Comparison of ENCODE assay signal across 20 mouse cellular contexts in the genomic region with DNA sequence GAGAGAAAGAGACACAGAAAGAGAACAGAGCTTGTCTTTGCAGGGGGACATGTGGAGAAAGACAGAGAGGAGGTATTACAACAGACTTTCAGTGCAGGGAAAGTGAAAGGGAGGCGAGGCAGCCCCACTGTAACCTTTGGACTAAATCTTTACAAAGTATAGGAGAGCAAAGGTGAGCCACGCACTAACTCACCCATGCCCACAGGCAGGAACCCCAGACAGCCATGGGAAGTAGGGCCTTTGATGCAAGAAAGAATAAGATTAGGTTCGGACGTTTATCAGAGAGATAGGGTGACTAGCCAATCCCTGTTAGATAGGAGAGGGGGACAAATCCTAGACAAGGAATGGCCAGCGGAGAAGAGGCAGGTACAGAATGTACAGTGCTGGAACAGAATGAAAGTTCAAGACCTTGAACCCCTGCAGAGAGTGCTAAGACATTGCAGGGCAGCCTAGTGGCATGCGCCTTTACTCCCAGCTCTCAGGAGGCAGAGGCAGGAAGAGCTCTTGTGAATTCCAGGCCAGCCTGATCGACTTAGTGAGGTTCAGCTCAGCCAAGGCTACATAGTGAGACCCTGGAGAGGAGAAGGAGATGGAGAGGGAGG. TPM values are rescaled to one million over a fixed set of nuclear protein-coding genes. Genes with fewer than 3 reads are reported as not detected.
A peak's percentile ranks its signal among the peaks of the same experiment; 100 is the strongest.
DNase-seq lines count a peak whose midpoint lies in the region; ATAC-seq and TF ChIP-seq lines count a peak whose summit lies in the region.
"Had no signal": no experiment of that assay in that cellular context is flagged by ENCODE, and none has a peak within 500 bp of the region (broad histone marks: within the 10 kb centered on the region; RNA-seq: fewer than 3 reads in every experiment).

No protein-coding gene starts in this region.

- no peak for DNase-seq in kidney, postnatal 0 days (ENCODE audit: low spot score)
- DNase-seq in kidney, adult 18-20 months = no peak
- no peak for DNase-seq in liver, embryonic 13.5 days
- DNase-seq in stomach, postnatal 0 days (ENCODE audit: low spot score) = peak; percentile 70
- no peak for DNase-seq in cerebellum, adult 2 months
- DNase-seq in adrenal gland, adult 2 months = no peak
- DNase-seq: cerebellum, adult 9-11 months; lung, postnatal 36 days; spleen, adult 18-20 months had no signal

- H3K36me3 ChIP-seq in kidney, postnatal 0 days (ENCODE audit: insufficient read depth, low read length) = no peaks in the 10 kb centered on the region
- H3K36me3 ChIP-seq in intestine, embryonic 15.5 days = no peaks in the 10 kb centered on the region
- no peaks in the 10 kb centered on the region for H3K36me3 ChIP-seq in liver, embryonic 13.5 days
- no peaks in the 10 kb centered on the region for H3K36me3 ChIP-seq in stomach, postnatal 0 days (ENCODE audit: control insufficient read depth, insufficient read depth, low read length)
- H3K36me3 ChIP-seq: hindbrain, embryonic 15.5 days; neural tube, embryonic 13.5 days had no signal

- TF ChIP-seq POLR2A in cerebellum, adult 2 months (IDR thresholded peaks at IDR 0.05; ENCODE audit: borderline replicate concordance, insufficient read depth, low read length) = no peak

- 81% methylated on average over 7 of the region's 7 CpGs for WGBS in kidney, postnatal 0 days
- WGBS in intestine, embryonic 15.5 days = 66% methylated on average over 7 of the region's 7 CpGs
- 48% methylated on average over 7 of the region's 7 CpGs for WGBS in liver, embryonic 13.5 days (ENCODE audit: insufficient replicate concordance)
- 70% methylated on average over 7 of the region's 7 CpGs for WGBS in stomach, postnatal 0 days
- WGBS in cerebellum, adult 2 months = 82% methylated on average over 7 of the region's 7 CpGs

- H3K4me2 ChIP-seq in kidney, postnatal 0 days (ENCODE audit: low read length) = no peak overlapping the region
- H3K4me2 ChIP-seq in intestine, embryonic 15.5 days (replicated peaks) = no peak overlapping the region; the same call in 1 of the 2 replicates
- H3K4me2 ChIP-seq in liver, embryonic 13.5 days = no peak overlapping the region
- H3K4me2 ChIP-seq in stomach, postnatal 0 days (replicated peaks; ENCODE audit: low read depth) = no peak overlapping the region
- H3K4me2 ChIP-seq: hindbrain, embryonic 15.5 days; midbrain, embryonic 11.5 days; neural tube, embryonic 13.5 days had no signal

- no peaks in the 10 kb centered on the region for H3K9me3 ChIP-seq in kidney, postnatal 0 days (replicated peaks; ENCODE audit: low read length)
- H3K9me3 ChIP-seq in intestine, embryonic 15.5 days = no peaks in the 10 kb centered on the region
- no peaks in the 10 kb centered on the region for H3K9me3 ChIP-seq in liver, embryonic 13.5 days (replicated peaks)
- no peaks in the 10 kb centered on the region for H3K9me3 ChIP-seq in stomach, postnatal 0 days (ENCODE audit: control insufficient read depth, low read length)
- H3K9me3 ChIP-seq: hindbrain, embryonic 15.5 days; neural tube, embryonic 13.5 days had no signal

- no peak for TF ChIP-seq EP300 in stomach, postnatal 0 days (optimal IDR thresholded peaks at IDR 0.05)

- no peaks in the 10 kb centered on the region for H3K4me1 ChIP-seq in kidney, postnatal 0 days (replicated peaks; ENCODE audit: insufficient read depth, low read length)
- H3K4me1 ChIP-seq in intestine, embryonic 15.5 days (replicated peaks) = peaks cover 5% of the 10 kb centered on the region; the same call in 1 of the 2 replicates
- peaks cover 15% of the 10 kb centered on the region; the same call in 1 of the 2 replicates for H3K4me1 ChIP-seq in liver, embryonic 13.5 days (replicated peaks)
- no peaks in the 10 kb centered on the region for H3K4me1 ChIP-seq in stomach, postnatal 0 days (replicated peaks; ENCODE audit: control insufficient read depth, insufficient read depth)
- no peaks in the 10 kb centered on the region for H3K4me1 ChIP-seq in cerebellum, adult 2 months (ENCODE audit: control insufficient read depth, insufficient read depth, low read length)
- H3K4me1 ChIP-seq: hindbrain, embryonic 15.5 days had no signal

- TF ChIP-seq CTCF in kidney, postnatal 0 days (IDR thresholded peaks at IDR 0.05; ENCODE audit: low read depth) = no peak
- no peak for TF ChIP-seq CTCF in stomach, postnatal 0 days (IDR thresholded peaks at IDR 0.05; ENCODE audit: low read depth)
- no peak for TF ChIP-seq CTCF in cerebellum, adult 2 months (IDR thresholded peaks at IDR 0.05; ENCODE audit: borderline replicate concordance, insufficient read depth, low read depth, low read length)

- no peak overlapping the region for H3K27ac ChIP-seq in kidney, postnatal 0 days
- H3K27ac ChIP-seq in intestine, embryonic 15.5 days = no peak overlapping the region
- H3K27ac ChIP-seq in liver, embryonic 13.5 days = peak overlapping the region; percentile 72
- peak overlapping the region; percentile 71 for H3K27ac ChIP-seq in stomach, postnatal 0 days (replicated peaks)
- no peak overlapping the region for H3K27ac ChIP-seq in cerebellum, adult 2 months (ENCODE audit: insufficient read depth, low read length)
- H3K27ac ChIP-seq: hindbrain, embryonic 15.5 days; neural tube, embryonic 13.5 days had no signal

- H3K9ac ChIP-seq in kidney, postnatal 0 days (ENCODE audit: low read depth, low read length) = no peak overlapping the region
- no peak overlapping the region for H3K9ac ChIP-seq in intestine, embryonic 15.5 days
- H3K9ac ChIP-seq in liver, embryonic 13.5 days = no peak overlapping the region
- no peak overlapping the region for H3K9ac ChIP-seq in stomach, postnatal 0 days (ENCODE audit: low read length)
- H3K9ac ChIP-seq: hindbrain, embryonic 15.5 days; neural tube, embryonic 13.5 days had no signal

- no peak overlapping the region for H3K4me3 ChIP-seq in kidney, postnatal 0 days (replicated peaks; ENCODE audit: low read depth, low read length)
- no peak overlapping the region for H3K4me3 ChIP-seq in intestine, embryonic 15.5 days (replicated peaks)
- H3K4me3 ChIP-seq in liver, embryonic 13.5 days (replicated peaks) = no peak overlapping the region
- H3K4me3 ChIP-seq in stomach, postnatal 0 days (ENCODE audit: low read depth, low read length) = no peak overlapping the region
- no peak overlapping the region for H3K4me3 ChIP-seq in cerebellum, adult 2 months (replicated peaks; ENCODE audit: insufficient read depth, low read depth, low read length)
- H3K4me3 ChIP-seq: erythroblast, embryonic 14.5 days; hindbrain, embryonic 15.5 days; neural tube, embryonic 13.5 days had no signal

- H3K27me3 ChIP-seq in kidney, postnatal 0 days (ENCODE audit: insufficient read depth, low read length) = no peaks in the 10 kb centered on the region
- H3K27me3 ChIP-seq in intestine, embryonic 15.5 days (replicated peaks) = no peaks in the 10 kb centered on the region
- H3K27me3 ChIP-seq in liver, embryonic 13.5 days = no peaks in the 10 kb centered on the region
- H3K27me3 ChIP-seq in stomach, postnatal 0 days (ENCODE audit: control insufficient read depth, insufficient read depth, low read length) = no peaks in the 10 kb centered on the region
- no peaks in the 10 kb centered on the region for H3K27me3 ChIP-seq in cerebellum, adult 2 months (ENCODE audit: control insufficient read depth, insufficient read depth, low read length)
- H3K27me3 ChIP-seq: hindbrain, embryonic 15.5 days; neural tube, embryonic 13.5 days had no signal

- ATAC-seq in kidney, postnatal 0 days (replicated peaks; ENCODE audit: low FRiP score, low read depth) = peak; percentile 73
- peak; percentile 94 for ATAC-seq in intestine, embryonic 15.5 days
- peak; percentile 60 for ATAC-seq in liver, embryonic 13.5 days (ENCODE audit: low read depth)
- peak; percentile 89 for ATAC-seq in stomach, postnatal 0 days (ENCODE audit: low FRiP score, low TSS enrichment)
- ATAC-seq: CD4-positive, CD25-positive, alpha-beta regulatory T cell, adult 4 months had no signal

RNA-seq across cellular contexts. Expression of a gene that starts 12.0 kb away (rescaled TPM):
- 0.26 and 0.45 TPM in 2 replicates for polyA plus RNA-seq in kidney, postnatal 0 days (2015; fragmentation: Nextera tagmentation; extraction: Ambion mirVana)
- 12.1 and 13.1 TPM in 2 replicates for polyA plus RNA-seq in intestine, embryonic 15.5 days (2015; fragmentation: Nextera tagmentation; extraction: Ambion mirVana)
- polyA plus RNA-seq in liver, embryonic 13.5 days (2015; fragmentation: Nextera tagmentation; extraction: Ambion mirVana) = 2.6 and 2.8 TPM in 2 replicates
- 10.6 and 13.6 TPM in 2 replicates for polyA plus RNA-seq in stomach, postnatal 0 days (2015; fragmentation: Nextera tagmentation; extraction: Ambion mirVana)
- 0.05 TPM in 1 of 2 replicates, not detected in the other for polyA plus RNA-seq in cerebellum, adult 2 months (2012; rRNA removed)
- total RNA-seq in adrenal gland, adult 2 months (2021) = under 1 TPM in 1 of 2 experiments, not detected in 1; 0.20 TPM
- not detected in 2 replicates for polyA plus RNA-seq in adrenal gland, adult 2 months (2012; rRNA removed)
- total RNA-seq: layer of hippocampus, adult 18-20 months; left cerebral cortex, adult 18-20 months had no signal
- polyA plus RNA-seq: brain, embryonic 14.5 days; CD4-positive, CD25-positive, alpha-beta regulatory T cell, adult 4 months; erythroblast, embryonic 14.5 days; frontal cortex, adult 2 months; heart, embryonic 14.5 days; hindbrain, embryonic 15.5 days; midbrain, embryonic 11.5 days had no signal

RNA-seq across cellular contexts. Expression of a gene that starts 59.3 kb away (rescaled TPM):
- 0.14 and 0.21 TPM in 2 replicates for polyA plus RNA-seq in kidney, postnatal 0 days (2015; fragmentation: Nextera tagmentation; extraction: Ambion mirVana)
- polyA plus RNA-seq in intestine, embryonic 15.5 days (2015; fragmentation: Nextera tagmentation; extraction: Ambion mirVana) = 0.08 and 0.18 TPM in 2 replicates
- 0.05 TPM in 1 of 2 replicates, not detected in the other for polyA plus RNA-seq in liver, embryonic 13.5 days (2015; fragmentation: Nextera tagmentation; extraction: Ambion mirVana)
- polyA plus RNA-seq in stomach, postnatal 0 days (2015; fragmentation: Nextera tagmentation; extraction: Ambion mirVana) = 0.27 and 0.44 TPM in 2 replicates
- polyA plus RNA-seq in cerebellum, adult 2 months (2012; rRNA removed) = 0.39 and 0.78 TPM in 2 replicates
- total RNA-seq in adrenal gland, adult 2 months (2021) = under 1 TPM; 0.37 to 0.97 TPM
- 0.04 TPM in 1 of 2 replicates, not detected in the other for polyA plus RNA-seq in adrenal gland, adult 2 months (2012; rRNA removed)
- polyA plus RNA-seq: erythroblast, embryonic 14.5 days; heart, embryonic 14.5 days had no signal

Comparison
In these comparisons a context has a peak if more than half of its experiments do, and no peak if none do; other contexts are left out.
1. H3K27ac ChIP-seq: peak in liver, embryonic 13.5 days (single experiment) and stomach, postnatal 0 days (single experiment); none in kidney, postnatal 0 days (single experiment), intestine, embryonic 15.5 days (single experiment) and cerebellum, adult 2 months (single experiment).
2. Peak in every context shown above with its lines, with median percentiles within 50 percentile points of each other: ATAC-seq.